16 mouse cellular contexts compared by ENCODE assay signal in the genomic region with DNA sequence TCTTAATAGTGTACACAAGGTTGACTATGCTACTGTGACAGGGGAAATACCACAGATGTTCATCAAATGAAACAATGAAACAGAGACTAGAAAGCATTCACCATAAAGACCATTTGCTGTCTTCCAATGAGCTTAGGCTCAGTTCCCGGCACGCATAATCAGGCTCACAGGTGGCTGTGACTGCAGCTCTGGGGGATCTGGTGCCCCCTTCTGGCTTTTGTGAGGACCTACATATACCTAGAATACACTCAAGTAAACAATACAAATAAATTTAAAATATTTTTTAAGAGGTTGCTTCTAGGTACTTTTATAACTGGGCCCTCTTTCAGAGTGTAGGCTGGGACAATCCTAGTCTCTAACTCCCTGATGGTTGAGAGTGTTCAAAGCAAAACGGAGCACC.
DNase-seq lines count a peak whose midpoint lies in the region; ATAC-seq and TF ChIP-seq lines count a peak whose summit lies in the region.
"Had no signal": no experiment of that assay in that cellular context is flagged by ENCODE, and none has a peak within 500 bp of the region (broad histone marks: within the 10 kb centered on the region; RNA-seq: fewer than 3 reads in every experiment).

No protein-coding gene starts in this region.

- no peak overlapping the region for H3K4me2 ChIP-seq in lung, postnatal 0 days (replicated peaks; ENCODE audit: low read depth, low read length)
- no peak overlapping the region for H3K4me2 ChIP-seq in stomach, postnatal 0 days (replicated peaks; ENCODE audit: low read depth)
- H3K4me2 ChIP-seq: embryonic facial prominence, embryonic 12.5 days; hindbrain, embryonic 13.5 days; kidney, embryonic 15.5 days; midbrain, embryonic 13.5 days had no signal

- no peaks in the 10 kb centered on the region for H3K27me3 ChIP-seq in heart, adult 2 months (ENCODE audit: control insufficient read depth, insufficient read depth, low read length)
- H3K27me3 ChIP-seq in lung, postnatal 0 days (replicated peaks; ENCODE audit: insufficient read depth, low read length) = no peaks in the 10 kb centered on the region
- H3K27me3 ChIP-seq in stomach, postnatal 0 days (ENCODE audit: control insufficient read depth, insufficient read depth, low read length) = no peaks in the 10 kb centered on the region
- peaks cover 13% of the 10 kb centered on the region for H3K27me3 ChIP-seq in forebrain, embryonic 10.5 days (ENCODE audit: poor library complexity, severe bottlenecking)
- H3K27me3 ChIP-seq: embryonic facial prominence, embryonic 12.5 days; hindbrain, embryonic 13.5 days; kidney, embryonic 15.5 days; midbrain, embryonic 13.5 days had no signal

- no peak for TF ChIP-seq POLR2A in heart, adult 2 months (IDR thresholded peaks at IDR 0.05; ENCODE audit: insufficient read depth, low read depth, low read length)

- no peak for DNase-seq in heart, adult 2 months
- no peak for DNase-seq in heart, adult 8-10 months (ENCODE audit: low spot score)
- DNase-seq in lung, postnatal 0 days (ENCODE audit: low spot score) = no peak
- DNase-seq in lung, postnatal 25 days (ENCODE audit: low spot score) = no peak
- DNase-seq in WW6 (ENCODE audit: low read depth, low spot score) = peak; percentile 22
- no peak for DNase-seq in stomach, postnatal 0 days (ENCODE audit: low spot score)
- no peak for DNase-seq in forebrain, embryonic 10.5 days (ENCODE audit: extremely low spot score, low spot score)
- no peak for DNase-seq in cerebellum, postnatal 4 days (ENCODE audit: low spot score in 2 of 2)
- DNase-seq: cerebellum, adult 9-10 months; gastrocnemius, postnatal 25 days; lung, postnatal 10 days had no signal

- H3K27ac ChIP-seq in heart, adult 2 months = no peak overlapping the region
- no peak overlapping the region for H3K27ac ChIP-seq in lung, postnatal 0 days (ENCODE audit: low read length)
- no peak overlapping the region for H3K27ac ChIP-seq in stomach, postnatal 0 days (replicated peaks)
- H3K27ac ChIP-seq in forebrain, embryonic 10.5 days = no peak overlapping the region
- H3K27ac ChIP-seq: embryonic facial prominence, embryonic 12.5 days; hindbrain, embryonic 13.5 days; kidney, embryonic 15.5 days; midbrain, embryonic 13.5 days had no signal

- H3K4me3 ChIP-seq in heart, adult 2 months = no peak overlapping the region
- H3K4me3 ChIP-seq in lung, postnatal 0 days (ENCODE audit: low read depth, low read length) = no peak overlapping the region
- no peak overlapping the region for H3K4me3 ChIP-seq in stomach, postnatal 0 days (ENCODE audit: low read depth, low read length)
- H3K4me3 ChIP-seq in forebrain, embryonic 10.5 days = no peak overlapping the region
- H3K4me3 ChIP-seq: embryonic facial prominence, embryonic 12.5 days; hindbrain, embryonic 13.5 days; kidney, embryonic 15.5 days; midbrain, embryonic 13.5 days had no signal

- H3K4me1 ChIP-seq in heart, adult 2 months (ENCODE audit: control insufficient read depth, insufficient read depth, low read length) = no peaks in the 10 kb centered on the region
- H3K4me1 ChIP-seq in lung, postnatal 0 days (ENCODE audit: insufficient read depth, low read depth, low read length) = no peaks in the 10 kb centered on the region
- H3K4me1 ChIP-seq in stomach, postnatal 0 days (replicated peaks; ENCODE audit: control insufficient read depth, insufficient read depth) = no peaks in the 10 kb centered on the region
- peaks cover 9% of the 10 kb centered on the region for H3K4me1 ChIP-seq in forebrain, embryonic 10.5 days

- no peak overlapping the region for H3K9ac ChIP-seq in heart, adult 2 months (ENCODE audit: low read depth, low read length)
- no peak overlapping the region for H3K9ac ChIP-seq in lung, postnatal 0 days (replicated peaks; ENCODE audit: low read depth)
- no peak overlapping the region for H3K9ac ChIP-seq in stomach, postnatal 0 days (ENCODE audit: low read length)
- H3K9ac ChIP-seq: embryonic facial prominence, embryonic 12.5 days; hindbrain, embryonic 13.5 days; kidney, embryonic 15.5 days; midbrain, embryonic 13.5 days had no signal

- H3K9me3 ChIP-seq in lung, postnatal 0 days (ENCODE audit: low read length) = no peaks in the 10 kb centered on the region
- H3K9me3 ChIP-seq in stomach, postnatal 0 days (ENCODE audit: control insufficient read depth, low read length) = no peaks in the 10 kb centered on the region
- peaks cover 5% of the 10 kb centered on the region; the same call in 1 of the 2 replicates for H3K9me3 ChIP-seq in forebrain, embryonic 10.5 days
- H3K9me3 ChIP-seq: embryonic facial prominence, embryonic 12.5 days; kidney, embryonic 15.5 days; midbrain, embryonic 13.5 days had no signal

- TF ChIP-seq CTCF in heart, adult 2 months (IDR thresholded peaks at IDR 0.05) = peak; percentile 40
- peak; percentile 12; the same call in 1 of the 2 replicates for TF ChIP-seq CTCF in lung, postnatal 0 days (IDR thresholded peaks at IDR 0.05)
- peak; percentile 28 for TF ChIP-seq CTCF in stomach, postnatal 0 days (IDR thresholded peaks at IDR 0.05; ENCODE audit: low read depth)

- whole genome bisulfite sequencing in heart, adult 2 months = 89% methylated on average over 3 of the region's 3 CpGs
- WGBS in lung, postnatal 0 days = 86% methylated on average over 3 of the region's 3 CpGs
- WGBS in stomach, postnatal 0 days = 90% methylated on average over 3 of the region's 3 CpGs
- WGBS in forebrain, embryonic 10.5 days = 86% methylated on average over 3 of the region's 3 CpGs

- H3K79me2 ChIP-seq in heart, adult 2 months (replicated peaks; ENCODE audit: control insufficient read depth, insufficient read depth, low read length) = no peaks in the 10 kb centered on the region

- no peak for TF ChIP-seq EP300 in heart, adult 2 months (IDR thresholded peaks at IDR 0.05; ENCODE audit: insufficient read depth, low read depth, low read length)
- no peak for TF ChIP-seq EP300 in lung, postnatal 0 days (IDR thresholded peaks at IDR 0.05)
- no peak for TF ChIP-seq EP300 in stomach, postnatal 0 days (optimal IDR thresholded peaks at IDR 0.05)

- ATAC-seq in lung, postnatal 0 days = no peak
- ATAC-seq in stomach, postnatal 0 days (ENCODE audit: low FRiP score, low TSS enrichment) = no peak
- ATAC-seq: forebrain, embryonic 14.5 days; midbrain, embryonic 13.5 days had no signal

- intact Hi-C loops in heart, adult 2 months (cut with DNase I) = no loop called here

- H3K36me3 ChIP-seq in heart, adult 2 months (ENCODE audit: control insufficient read depth, insufficient read depth, low read length) = no peaks in the 10 kb centered on the region
- H3K36me3 ChIP-seq in lung, postnatal 0 days (ENCODE audit: insufficient read depth, low read length) = no peaks in the 10 kb centered on the region
- H3K36me3 ChIP-seq in stomach, postnatal 0 days (ENCODE audit: control insufficient read depth, insufficient read depth, low read length) = no peaks in the 10 kb centered on the region
- H3K36me3 ChIP-seq in forebrain, embryonic 10.5 days (replicated peaks) = no peaks in the 10 kb centered on the region
- H3K36me3 ChIP-seq: embryonic facial prominence, embryonic 12.5 days; hindbrain, embryonic 13.5 days; kidney, embryonic 15.5 days; midbrain, embryonic 13.5 days had no signal
